Mouse (Mus musculus): ENCODE data around the gene Slc17a7. TPM values are rescaled to one million over a fixed set of nuclear protein-coding genes. Genes with fewer than 3 reads are reported as not detected.
A peak's percentile ranks its signal among the peaks of the same experiment; 100 is the strongest.

Slc17a7 gene
- polyA plus RNA-seq, 1 experiment from 2014 or later: 0.62 TPM

DNA sequence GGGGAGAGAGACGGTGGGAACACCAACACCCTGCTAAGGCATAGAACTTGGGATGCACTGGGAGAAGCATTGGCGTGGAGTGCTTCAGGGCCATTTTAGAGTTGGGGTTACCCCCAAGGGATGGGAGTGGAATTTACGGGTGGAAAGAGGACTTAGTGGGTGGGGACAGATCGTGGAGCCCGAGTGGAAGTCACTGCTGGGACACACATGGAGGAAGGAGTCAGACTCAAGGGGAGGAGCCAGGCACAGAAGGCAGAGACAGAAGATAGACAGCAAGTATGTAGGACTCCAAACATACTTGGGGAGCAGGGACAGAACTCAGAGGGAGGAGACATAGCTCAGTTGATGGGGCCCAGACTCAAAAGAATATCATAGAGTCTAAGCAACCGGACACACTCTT is 1.2 kb upstream of the Slc17a7 start:
- Histone ChIP-seq H3K27me3 (ENCODE audit: control insufficient read depth, insufficient read depth, low read length) (peaks cover 47% of the 10 kb centered on the region), H3K4me2 (ENCODE audit: low read length) (peak overlapping the region; percentile 66), H3K27ac (replicated peaks; ENCODE audit: low read depth, low read length) (no peak overlapping the region), H3K4me3 (replicated peaks; ENCODE audit: low read depth, low read length) (peak overlapping the region; percentile 34), H3K9me3 (ENCODE audit: control insufficient read depth, low read length) (no peaks in the 10 kb centered on the region), H3K36me3 (ENCODE audit: control insufficient read depth, insufficient read depth, low read length) (peaks cover 28% of the 10 kb centered on the region; the same call in 1 of the 2 replicates), H3K9ac (replicated peaks; ENCODE audit: low read length) (0 out of 2 replicates have a peak overlapping the region, but pooled peaks have one; percentile 16), H3K4me1 (ENCODE audit: control insufficient read depth, insufficient read depth, low read length) (peaks cover 12% of the 10 kb centered on the region)
- no peak for DNase-seq
- ATAC-seq (ENCODE audit: low FRiP score, low TSS enrichment): peak; percentile 34; the same call in 1 of the 2 replicates
- WGBS: 22% methylated on average over 6 of the region's 6 CpGs

DNA sequence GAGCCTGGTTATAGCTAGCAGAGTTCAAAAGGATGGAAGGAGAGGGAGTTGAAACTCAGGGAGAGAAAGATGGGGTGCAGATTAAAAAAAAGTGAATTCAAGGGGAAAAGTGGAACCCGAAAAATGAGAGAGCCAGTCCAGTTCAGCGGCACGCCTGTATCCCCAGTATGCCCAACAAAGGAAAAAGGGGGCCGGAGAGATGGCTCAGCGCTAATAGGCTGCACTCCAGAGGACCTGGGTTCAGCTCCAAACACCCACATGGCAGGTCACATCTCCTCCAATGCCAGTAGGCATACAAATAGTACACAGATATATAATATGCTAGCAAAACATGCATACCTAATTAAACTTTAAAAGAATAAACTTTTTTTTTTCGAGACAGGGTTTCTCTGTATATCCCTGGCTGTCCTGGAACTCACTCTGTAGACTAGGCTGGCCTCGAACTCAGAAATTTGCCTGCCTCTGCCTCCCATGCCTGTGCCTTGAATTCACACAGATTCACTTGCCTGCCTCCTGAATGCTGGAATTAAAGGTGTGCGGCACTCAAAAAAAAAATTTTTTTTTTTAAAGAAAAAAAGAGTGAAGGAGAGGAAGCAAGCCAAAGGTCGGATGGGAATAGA is 643 bp upstream of the Slc17a7 start:
- Histone ChIP-seq H3K4me3 (replicated peaks; ENCODE audit: low read depth, low read length) (no peak overlapping the region; the same call in 1 of the 2 replicates), H3K4me2 (ENCODE audit: low read length) (peak overlapping the region; percentile 66; the same call in 1 of the 2 replicates), H3K9ac (replicated peaks; ENCODE audit: low read length) (no peak overlapping the region), H3K27ac (replicated peaks; ENCODE audit: low read depth, low read length) (no peak overlapping the region), H3K36me3 (ENCODE audit: control insufficient read depth, insufficient read depth, low read length) (0 out of 2 replicates have a peak, but pooled peaks cover 23% of the 10 kb centered on the region), H3K4me1 (ENCODE audit: control insufficient read depth, insufficient read depth, low read length) (peaks cover 16% of the 10 kb centered on the region), H3K9me3 (ENCODE audit: control insufficient read depth, low read length) (no peaks in the 10 kb centered on the region), H3K27me3 (ENCODE audit: control insufficient read depth, insufficient read depth, low read length) (peaks cover 52% of the 10 kb centered on the region)
- no peak for DNase-seq
- ATAC-seq (ENCODE audit: low FRiP score, low TSS enrichment): no peak
- WGBS: 72% methylated on average over 9 of the region's 9 CpGs

DNA sequence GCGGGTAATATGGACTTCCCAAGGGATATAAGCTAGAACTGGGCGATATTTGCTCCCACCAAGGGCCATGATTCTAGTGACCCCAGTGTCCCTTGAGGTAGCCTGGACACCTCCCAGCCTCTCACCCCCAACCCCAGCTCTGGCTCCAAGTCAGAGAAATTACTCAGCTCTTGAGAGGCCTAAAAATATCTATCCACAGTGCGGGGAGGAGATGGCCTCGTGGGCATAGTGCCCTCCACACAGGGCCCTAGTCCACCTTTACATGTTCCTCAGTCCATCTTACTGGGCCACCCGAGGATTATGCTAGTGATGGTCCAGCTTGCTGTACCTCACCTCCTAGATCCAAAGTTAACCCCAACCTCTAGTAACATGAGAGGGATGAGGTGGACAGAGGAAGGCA is 1.1 kb downstream of the Slc17a7 start:
- DNase-seq: no peak
- no peak for ATAC-seq (ENCODE audit: low FRiP score, low TSS enrichment)
- 63% methylated on average over 5 of the region's 5 CpGs for WGBS
- Histone ChIP-seq H3K9ac (replicated peaks; ENCODE audit: low read length) (no peak overlapping the region), H3K4me1 (ENCODE audit: control insufficient read depth, insufficient read depth, low read length) (peaks cover 18% of the 10 kb centered on the region), H3K9me3 (ENCODE audit: control insufficient read depth, low read length) (no peaks in the 10 kb centered on the region), H3K36me3 (ENCODE audit: control insufficient read depth, insufficient read depth, low read length) (0 out of 2 replicates have a peak, but pooled peaks cover 9% of the 10 kb centered on the region), H3K27ac (replicated peaks; ENCODE audit: low read depth, low read length) (no peak overlapping the region), H3K27me3 (ENCODE audit: control insufficient read depth, insufficient read depth, low read length) (peaks cover 66% of the 10 kb centered on the region), H3K4me3 (replicated peaks; ENCODE audit: low read depth, low read length) (no peak overlapping the region), H3K4me2 (ENCODE audit: low read length) (no peak overlapping the region)

DNA sequence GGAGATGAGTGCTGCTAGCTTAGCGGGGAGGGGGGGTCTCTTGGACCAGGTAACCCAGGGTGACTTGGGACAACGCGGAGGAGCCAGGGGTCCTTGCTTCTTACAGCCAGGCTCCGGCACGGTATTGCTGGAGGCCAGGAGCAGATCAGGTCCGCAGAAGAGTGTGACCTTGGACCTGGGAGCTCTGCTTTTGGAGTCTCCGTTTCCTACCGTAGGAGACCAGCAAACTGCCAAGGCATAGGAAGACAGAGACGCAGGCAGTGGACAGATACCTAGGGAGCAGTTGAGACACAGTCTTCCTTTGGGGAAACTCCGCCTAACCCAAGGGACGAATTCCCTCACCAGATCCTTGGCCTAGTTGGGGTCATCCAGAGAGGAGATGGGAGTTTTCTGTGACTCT is 2.0 kb downstream of the Slc17a7 start:
- H3K27me3 ChIP-seq (ENCODE audit: control insufficient read depth, insufficient read depth, low read length): peaks cover 66% of the 10 kb centered on the region
- H3K4me3 ChIP-seq (replicated peaks; ENCODE audit: low read depth, low read length): no peak overlapping the region
- H3K4me2 ChIP-seq (ENCODE audit: low read length): no peak overlapping the region
- 0 out of 2 replicates have a peak, but pooled peaks cover under 1% of the 10 kb centered on the region for H3K36me3 ChIP-seq (ENCODE audit: control insufficient read depth, insufficient read depth, low read length)
- DNase-seq (no peak), ATAC-seq (ENCODE audit: low FRiP score, low TSS enrichment) (no peak)
- H3K4me1 ChIP-seq (ENCODE audit: control insufficient read depth, insufficient read depth, low read length): peaks cover 18% of the 10 kb centered on the region
- WGBS: 48% methylated on average over 11 of the region's 11 CpGs
- no peaks in the 10 kb centered on the region for H3K9me3 ChIP-seq (ENCODE audit: control insufficient read depth, low read length)
- H3K9ac ChIP-seq (replicated peaks; ENCODE audit: low read length): no peak overlapping the region
- H3K27ac ChIP-seq (replicated peaks; ENCODE audit: low read depth, low read length): no peak overlapping the region

DNA sequence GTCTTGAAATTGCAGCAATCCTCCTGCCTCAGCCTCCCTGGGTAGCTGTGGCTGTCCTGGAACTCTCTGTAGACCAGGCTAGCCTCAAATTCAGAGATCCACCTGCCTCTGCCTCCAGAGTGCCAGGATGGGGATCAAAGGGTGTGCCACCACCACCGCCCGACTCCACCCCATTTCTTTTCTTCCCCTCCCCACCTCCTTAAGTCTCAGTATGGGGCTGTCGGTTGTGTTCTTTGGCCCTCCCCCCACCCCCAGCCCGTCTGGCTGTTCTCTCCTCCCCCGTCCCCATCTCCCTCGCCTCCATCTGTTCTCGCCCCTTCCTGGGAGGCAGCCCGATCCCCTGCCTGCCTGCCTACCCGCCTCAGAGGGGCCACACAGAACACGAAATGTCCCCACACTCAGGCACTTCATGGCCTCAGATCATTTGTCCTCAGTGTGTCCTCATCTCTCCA is 3.2 kb downstream of the Slc17a7 start:
- Histone ChIP-seq H3K9ac (replicated peaks; ENCODE audit: low read length) (no peak overlapping the region; the same call in 1 of the 2 replicates), H3K27ac (replicated peaks; ENCODE audit: low read depth, low read length) (no peak overlapping the region), H3K27me3 (ENCODE audit: control insufficient read depth, insufficient read depth, low read length) (peaks cover 66% of the 10 kb centered on the region), H3K9me3 (ENCODE audit: control insufficient read depth, low read length) (no peaks in the 10 kb centered on the region), H3K36me3 (ENCODE audit: control insufficient read depth, insufficient read depth, low read length) (no peaks in the 10 kb centered on the region), H3K4me3 (replicated peaks; ENCODE audit: low read depth, low read length) (no peak overlapping the region), H3K4me1 (ENCODE audit: control insufficient read depth, insufficient read depth, low read length) (peaks cover 18% of the 10 kb centered on the region), H3K4me2 (ENCODE audit: low read length) (no peak overlapping the region)
- DNase-seq (no peak), ATAC-seq (ENCODE audit: low FRiP score, low TSS enrichment) (no peak)
- 25% methylated on average over 9 of the region's 10 CpGs for WGBS

DNA sequence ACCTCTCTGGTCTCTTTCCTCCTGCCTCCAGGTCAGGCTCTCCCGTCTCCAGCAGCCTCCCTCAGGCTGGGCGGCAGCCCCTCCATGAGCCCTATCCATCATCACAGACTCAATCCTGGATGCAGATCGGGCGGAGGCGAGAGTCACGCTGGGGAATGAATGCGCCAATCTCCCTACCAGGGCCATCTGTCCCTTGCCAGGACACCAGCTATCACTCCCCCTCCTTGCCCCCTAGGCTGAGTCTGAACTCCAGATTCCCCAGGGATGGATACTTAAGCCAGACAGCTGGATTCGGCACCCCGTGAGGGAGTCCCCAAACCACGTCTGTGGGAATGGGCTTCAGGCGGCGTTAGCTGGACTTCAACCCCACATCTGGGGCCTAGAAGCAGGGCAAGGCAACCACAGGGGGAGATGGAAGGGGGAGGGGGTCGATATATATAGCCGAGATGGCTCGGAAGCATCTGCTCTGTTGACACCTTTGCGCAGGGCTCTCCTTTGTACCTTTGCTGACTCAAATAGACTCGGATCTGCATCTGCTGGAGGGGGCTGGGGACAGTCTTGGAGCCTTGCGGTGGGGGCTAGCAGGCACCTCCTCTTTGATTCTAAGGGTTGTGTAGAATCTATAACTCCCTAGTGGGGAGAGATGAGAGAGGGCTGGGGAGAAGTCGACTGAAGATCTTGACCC is 4.2 kb downstream of the Slc17a7 start:
- WGBS: under 1% methylated on average over 19 of the region's 19 CpGs
- Histone ChIP-seq H3K4me2 (ENCODE audit: low read length) (peak overlapping the region; percentile 21), H3K27me3 (ENCODE audit: control insufficient read depth, insufficient read depth, low read length) (peaks cover 66% of the 10 kb centered on the region), H3K36me3 (ENCODE audit: control insufficient read depth, insufficient read depth, low read length) (no peaks in the 10 kb centered on the region), H3K27ac (replicated peaks; ENCODE audit: low read depth, low read length) (no peak overlapping the region), H3K9ac (replicated peaks; ENCODE audit: low read length) (peak overlapping the region; percentile 31; the same call in 1 of the 2 replicates), H3K4me1 (ENCODE audit: control insufficient read depth, insufficient read depth, low read length) (peaks cover 11% of the 10 kb centered on the region), H3K9me3 (ENCODE audit: control insufficient read depth, low read length) (no peaks in the 10 kb centered on the region), H3K4me3 (replicated peaks; ENCODE audit: low read depth, low read length) (no peak overlapping the region)
- DNase-seq (peak; percentile 46), ATAC-seq (ENCODE audit: low FRiP score, low TSS enrichment) (no peak)

DNA sequence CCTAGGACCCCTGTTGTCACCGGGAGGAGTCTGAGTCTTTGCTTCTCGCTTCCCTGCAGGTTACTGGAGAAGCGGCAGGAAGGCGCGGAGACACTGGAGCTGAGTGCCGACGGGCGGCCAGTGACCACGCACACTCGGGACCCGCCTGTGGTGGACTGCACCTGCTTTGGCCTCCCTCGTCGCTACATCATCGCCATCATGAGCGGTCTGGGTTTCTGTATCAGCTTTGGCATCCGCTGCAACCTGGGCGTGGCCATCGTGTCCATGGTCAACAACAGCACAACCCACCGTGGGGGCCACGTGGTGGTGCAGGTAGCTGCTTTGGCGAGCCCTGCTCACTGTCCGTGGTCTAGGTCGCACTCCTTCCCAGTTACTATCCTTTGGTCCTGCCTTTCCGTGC is 4.9 kb downstream of the Slc17a7 start:
- 3% methylated on average over 24 of the region's 24 CpGs for WGBS
- no peak overlapping the region for H3K9ac ChIP-seq (replicated peaks; ENCODE audit: low read length)
- peaks cover 9% of the 10 kb centered on the region for H3K4me1 ChIP-seq (ENCODE audit: control insufficient read depth, insufficient read depth, low read length)

DNA sequence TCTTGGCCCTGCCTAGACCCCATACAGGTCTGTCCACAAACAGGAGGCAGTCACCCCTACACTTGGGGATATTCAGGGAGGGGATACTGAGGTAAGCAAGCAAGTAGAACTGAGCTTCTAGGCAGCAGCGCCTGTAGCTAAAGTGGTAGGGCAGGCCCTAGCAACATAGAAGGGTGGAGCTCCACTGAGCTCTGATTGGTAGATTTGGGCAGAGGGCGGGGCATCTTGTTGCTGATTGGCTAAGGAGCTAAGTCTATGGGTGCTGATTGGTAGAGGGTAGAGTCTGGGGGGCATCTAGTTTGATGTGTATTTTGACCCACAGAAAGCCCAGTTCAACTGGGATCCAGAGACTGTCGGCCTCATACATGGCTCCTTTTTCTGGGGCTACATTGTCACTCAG is 5.7 kb downstream of the Slc17a7 start:
- DNase-seq: no peak

More for the DNA sequence above, 4.9 kb downstream of the Slc17a7 start:
- 0 out of 2 replicates have a peak overlapping the region, but pooled peaks have one; percentile 5 for H3K4me3 ChIP-seq (replicated peaks; ENCODE audit: low read depth, low read length)
- peak overlapping the region; percentile 24; the same call in 1 of the 2 replicates for H3K4me2 ChIP-seq (ENCODE audit: low read length)
- no peaks in the 10 kb centered on the region for H3K36me3 ChIP-seq (ENCODE audit: control insufficient read depth, insufficient read depth, low read length)
- H3K27me3 ChIP-seq (ENCODE audit: control insufficient read depth, insufficient read depth, low read length): peaks cover 59% of the 10 kb centered on the region
- no peak overlapping the region for H3K27ac ChIP-seq (replicated peaks; ENCODE audit: low read depth, low read length)
- ATAC-seq (ENCODE audit: low FRiP score, low TSS enrichment) (no peak), DNase-seq (no peak)
- no peaks in the 10 kb centered on the region for H3K9me3 ChIP-seq (ENCODE audit: control insufficient read depth, low read length)

More for the DNA sequence above, 5.7 kb downstream of the Slc17a7 start:
- H3K4me1 ChIP-seq (ENCODE audit: control insufficient read depth, insufficient read depth, low read length): peaks cover 6% of the 10 kb centered on the region; the same call in 1 of the 2 replicates
- peaks cover 58% of the 10 kb centered on the region for H3K27me3 ChIP-seq (ENCODE audit: control insufficient read depth, insufficient read depth, low read length)
- 94% methylated on average over 3 of the region's 3 CpGs for WGBS
- H3K4me2 ChIP-seq (ENCODE audit: low read length): no peak overlapping the region
- H3K27ac ChIP-seq (replicated peaks; ENCODE audit: low read depth, low read length): no peak overlapping the region
- no peak overlapping the region for H3K9ac ChIP-seq (replicated peaks; ENCODE audit: low read length)
- no peak for ATAC-seq (ENCODE audit: low FRiP score, low TSS enrichment)
- no peak overlapping the region for H3K4me3 ChIP-seq (replicated peaks; ENCODE audit: low read depth, low read length)
- no peaks in the 10 kb centered on the region for H3K36me3 ChIP-seq (ENCODE audit: control insufficient read depth, insufficient read depth, low read length)
- no peaks in the 10 kb centered on the region for H3K9me3 ChIP-seq (ENCODE audit: control insufficient read depth, low read length)
